In genomic region chr11:6266621-6267020, GRCm38 (mm10) we compare ENCODE assay signal across 9 mouse cellular contexts. TPM values are rescaled to one million over a fixed set of nuclear protein-coding genes. Genes with fewer than 3 reads are reported as not detected.
DNase-seq lines count a peak whose midpoint lies in the region; ATAC-seq and TF ChIP-seq lines count a peak whose summit lies in the region.
"Had no signal": no experiment of that assay in that cellular context is flagged by ENCODE, and none has a peak within 500 bp of the region (broad histone marks: within the 10 kb centered on the region; RNA-seq: fewer than 3 reads in every experiment).

No protein-coding gene starts in this region.

- DNase-seq in lung, adult 2 months: no peak
- no peak for DNase-seq in lung, postnatal 10 days
- no peak for DNase-seq in cerebellum, adult 11 months
- no peak for DNase-seq in gastrocnemius, adult 8-10 months (ENCODE audit: low spot score in 2 of 2)
- DNase-seq: adrenal gland, adult 8-10 months had no signal

- peaks cover 57% of the 10 kb centered on the region for H3K36me3 ChIP-seq in embryonic facial prominence, embryonic 15.5 days
- H3K36me3 ChIP-seq in intestine, embryonic 16.5 days (ENCODE audit: control insufficient read depth, insufficient read depth, low read length): peaks cover 42% of the 10 kb centered on the region
- H3K36me3 ChIP-seq in neural tube, embryonic 13.5 days: peaks cover 68% of the 10 kb centered on the region

- WGBS in lung, adult 2 months: 68% methylated on average over 9 of the region's 9 CpGs
- WGBS in embryonic facial prominence, embryonic 15.5 days: 70% methylated on average over 9 of the region's 9 CpGs
- 61% methylated on average over 9 of the region's 9 CpGs for WGBS in intestine, embryonic 16.5 days
- 72% methylated on average over 9 of the region's 9 CpGs for WGBS in neural tube, embryonic 13.5 days

- no peak for TF ChIP-seq POLR2A in lung, adult 2 months (IDR thresholded peaks at IDR 0.05; ENCODE audit: borderline replicate concordance, extremely low read depth, low read depth, low read length)

- H3K4me3 ChIP-seq in lung, adult 2 months (replicated peaks; ENCODE audit: extremely low read depth, low read depth, low read length): peak overlapping the region; percentile 95
- H3K4me3 ChIP-seq in embryonic facial prominence, embryonic 15.5 days (replicated peaks): peak overlapping the region; percentile 98
- H3K4me3 ChIP-seq in intestine, embryonic 16.5 days (ENCODE audit: low read length): peak overlapping the region; percentile 93
- peak overlapping the region; percentile 65 for H3K4me3 ChIP-seq in neural tube, embryonic 13.5 days

- no peaks in the 10 kb centered on the region for H3K9me3 ChIP-seq in embryonic facial prominence, embryonic 15.5 days (replicated peaks)
- no peaks in the 10 kb centered on the region for H3K9me3 ChIP-seq in intestine, embryonic 16.5 days (ENCODE audit: control insufficient read depth, low read length)
- H3K9me3 ChIP-seq in neural tube, embryonic 13.5 days: no peaks in the 10 kb centered on the region

- peak overlapping the region; percentile 75 for H3K4me2 ChIP-seq in embryonic facial prominence, embryonic 15.5 days (replicated peaks)
- peak overlapping the region; percentile 83 for H3K4me2 ChIP-seq in intestine, embryonic 16.5 days (ENCODE audit: low read depth, low read length)
- H3K4me2 ChIP-seq in neural tube, embryonic 13.5 days: peak overlapping the region; percentile 94

- TF ChIP-seq CTCF in lung, adult 2 months (IDR thresholded peaks at IDR 0.05; ENCODE audit: insufficient read depth, low read length): no peak

- peaks cover 6% of the 10 kb centered on the region for H3K4me1 ChIP-seq in lung, adult 2 months (ENCODE audit: control insufficient read depth, insufficient read depth, low read length)
- peaks cover 11% of the 10 kb centered on the region for H3K4me1 ChIP-seq in embryonic facial prominence, embryonic 15.5 days
- H3K4me1 ChIP-seq in intestine, embryonic 16.5 days (ENCODE audit: control insufficient read depth, insufficient read depth, low read length): peaks cover 9% of the 10 kb centered on the region
- peaks cover 20% of the 10 kb centered on the region for H3K4me1 ChIP-seq in neural tube, embryonic 13.5 days (replicated peaks)

- H3K27me3 ChIP-seq in embryonic facial prominence, embryonic 15.5 days: no peaks in the 10 kb centered on the region
- no peaks in the 10 kb centered on the region for H3K27me3 ChIP-seq in intestine, embryonic 16.5 days (replicated peaks; ENCODE audit: control insufficient read depth, insufficient read depth, low read length)
- H3K27me3 ChIP-seq in neural tube, embryonic 13.5 days: no peaks in the 10 kb centered on the region

- no peak overlapping the region for H3K27ac ChIP-seq in embryonic facial prominence, embryonic 15.5 days (replicated peaks)
- no peak overlapping the region for H3K27ac ChIP-seq in intestine, embryonic 16.5 days (ENCODE audit: low read length)
- H3K27ac ChIP-seq in neural tube, embryonic 13.5 days (replicated peaks): no peak overlapping the region

- H3K9ac ChIP-seq in embryonic facial prominence, embryonic 15.5 days: peak overlapping the region; percentile 95
- H3K9ac ChIP-seq in intestine, embryonic 16.5 days (ENCODE audit: low read depth, low read length): peak overlapping the region; percentile 89
- H3K9ac ChIP-seq in neural tube, embryonic 13.5 days: peak overlapping the region; percentile 90

- no peak for ATAC-seq in embryonic facial prominence, embryonic 15.5 days (ENCODE audit: insufficient number of reproducible peaks, low FRiP score, low TSS enrichment, low read depth)
- ATAC-seq in intestine, embryonic 16.5 days: no peak
- 0 out of 2 replicates have a peak, but pooled peaks have one; percentile 3 for ATAC-seq in neural tube, embryonic 13.5 days (ENCODE audit: low read depth)
- no peak for ATAC-seq in megakaryocyte-erythroid progenitor cell, adult 5-6 weeks (replicated peaks; ENCODE audit: low FRiP score, low TSS enrichment, poor library complexity, severe bottlenecking)

RNA-seq across cellular contexts. Expression of gene Ddx56, which starts 1.0 kb away (rescaled TPM):
- 20.1 and 25.2 TPM in 2 replicates for polyA plus RNA-seq in lung, adult 2 months (2012; rRNA removed)
- polyA plus RNA-seq in embryonic facial prominence, embryonic 15.5 days (2015; fragmentation: Nextera tagmentation; extraction: Ambion mirVana): 85.9 and 86.9 TPM in 2 replicates
- polyA plus RNA-seq in intestine, embryonic 16.5 days (2015; fragmentation: Nextera tagmentation; extraction: Ambion mirVana): 100 and 110 TPM in 2 replicates
- polyA plus RNA-seq in neural tube, embryonic 13.5 days (2015; fragmentation: Nextera tagmentation; extraction: Ambion mirVana): 69.3 and 69.4 TPM in 2 replicates
- 59.5 and 69.2 TPM in 2 replicates for total RNA-seq in megakaryocyte-erythroid progenitor cell, adult 5-6 weeks (2014; fragmentation: Nextera tagmentation)
- total RNA-seq in megakaryocyte-erythroid progenitor cell, adult 5-6 weeks (2017): 53.9 and 63.2 TPM in 2 replicates
- 10 to 100 TPM; 20.6 to 26.3 (median 21.5) TPM for total RNA-seq in gastrocnemius, adult 8-10 months (2022)

RNA-seq across cellular contexts. Expression of gene Tmed4, which starts 8.0 kb away (rescaled TPM):
- polyA plus RNA-seq in lung, adult 2 months (2012; rRNA removed): 87.0 and 111 TPM in 2 replicates
- 102 and 105 TPM in 2 replicates for polyA plus RNA-seq in embryonic facial prominence, embryonic 15.5 days (2015; fragmentation: Nextera tagmentation; extraction: Ambion mirVana)
- 165 and 177 TPM in 2 replicates for polyA plus RNA-seq in intestine, embryonic 16.5 days (2015; fragmentation: Nextera tagmentation; extraction: Ambion mirVana)
- polyA plus RNA-seq in neural tube, embryonic 13.5 days (2015; fragmentation: Nextera tagmentation; extraction: Ambion mirVana): 131 and 137 TPM in 2 replicates
- 18.9 and 35.5 TPM in 2 replicates for total RNA-seq in megakaryocyte-erythroid progenitor cell, adult 5-6 weeks (2014; fragmentation: Nextera tagmentation)
- total RNA-seq in megakaryocyte-erythroid progenitor cell, adult 5-6 weeks (2017): 18.8 and 25.3 TPM in 2 replicates
- total RNA-seq in gastrocnemius, adult 8-10 months (2022): 10 to 100 TPM; 64.3 to 69.4 (median 66.1) TPM

RNA-seq across cellular contexts. Expression of gene Ogdh, which starts 24.8 kb away (rescaled TPM):
- 129 and 181 TPM in 2 replicates for polyA plus RNA-seq in lung, adult 2 months (2012; rRNA removed)
- 98.5 and 101 TPM in 2 replicates for polyA plus RNA-seq in embryonic facial prominence, embryonic 15.5 days (2015; fragmentation: Nextera tagmentation; extraction: Ambion mirVana)
- polyA plus RNA-seq in intestine, embryonic 16.5 days (2015; fragmentation: Nextera tagmentation; extraction: Ambion mirVana): 171 and 189 TPM in 2 replicates
- polyA plus RNA-seq in neural tube, embryonic 13.5 days (2015; fragmentation: Nextera tagmentation; extraction: Ambion mirVana): 101 and 102 TPM in 2 replicates
- 125 and 127 TPM in 2 replicates for total RNA-seq in megakaryocyte-erythroid progenitor cell, adult 5-6 weeks (2014; fragmentation: Nextera tagmentation)
- total RNA-seq in megakaryocyte-erythroid progenitor cell, adult 5-6 weeks (2017): 70.9 and 91.2 TPM in 2 replicates
- total RNA-seq in gastrocnemius, adult 8-10 months (2022): 100 to 1,000 TPM; 653 to 755 (median 701) TPM

RNA-seq across cellular contexts. Expression of gene Npc1l1, which starts 36.7 kb away (rescaled TPM):
- 0.09 and 0.34 TPM in 2 replicates for polyA plus RNA-seq in lung, adult 2 months (2012; rRNA removed)
- polyA plus RNA-seq in embryonic facial prominence, embryonic 15.5 days (2015; fragmentation: Nextera tagmentation; extraction: Ambion mirVana): 0.04 and 0.14 TPM in 2 replicates
- polyA plus RNA-seq in intestine, embryonic 16.5 days (2015; fragmentation: Nextera tagmentation; extraction: Ambion mirVana): 26.5 and 43.4 TPM in 2 replicates
- not detected in 2 replicates for polyA plus RNA-seq in neural tube, embryonic 13.5 days (2015; fragmentation: Nextera tagmentation; extraction: Ambion mirVana)
- 0.22 TPM in 1 of 2 replicates, not detected in the other for total RNA-seq in megakaryocyte-erythroid progenitor cell, adult 5-6 weeks (2014; fragmentation: Nextera tagmentation)
- not detected in 2 replicates for total RNA-seq in megakaryocyte-erythroid progenitor cell, adult 5-6 weeks (2017)
- under 1 TPM in 3 of 4 experiments, not detected in 1; 0.07 to 0.32 (median 0.12) TPM for total RNA-seq in gastrocnemius, adult 8-10 months (2022)
